Mouse (Mus musculus) liver, adult 2 months (tissue): ENCODE measurements around the gene Nav2. TPM values are rescaled to one million over a fixed set of nuclear protein-coding genes. Genes with fewer than 3 reads are reported as not detected.

Experiments
- DNase-seq: peaks from one replicate; pipeline ENCODE4 v3.0.0-alpha.2; 2011; ENCODE audit warnings: low read depth, low spot score; ENCODE audit errors: extremely low read depth
- H3K27ac ChIP-seq: fragments of 200-500 bp; replicated peaks from 2 replicates; pipeline ENCODE4 v1.5.1; 2012; ENCODE audit warnings: low read depth, mild to moderate bottlenecking, control low read depth, inconsistent platforms, low read length; ENCODE audit not compliant: insufficient read depth
- H3K27me3 ChIP-seq: fragments of 200-500 bp; 2 replicates; pipeline ENCODE4 v1.6.1; 2012; ENCODE audit warnings: mild to moderate bottlenecking, moderate library complexity, low read length, inconsistent platforms; ENCODE audit not compliant: control insufficient read depth, insufficient read depth
- H3K36me3 ChIP-seq: fragments of 200-500 bp; 2 replicates; pipeline ENCODE4 v1.6.1; 2012; ENCODE audit warnings: low read length, inconsistent platforms; ENCODE audit not compliant: control insufficient read depth, insufficient read depth
- H3K4me1 ChIP-seq: fragments of 200-500 bp; 2 replicates; pipeline ENCODE4 v1.6.1; 2011; ENCODE audit warnings: low read length; ENCODE audit not compliant: control insufficient read depth, insufficient read depth
- H3K4me3 ChIP-seq: fragments of 200-500 bp; 2 replicates; pipeline ENCODE4 v1.5.1; 2011; ENCODE audit warnings: low read depth, mild to moderate bottlenecking, control low read depth, low read length, moderate library complexity; ENCODE audit not compliant: insufficient read depth
- H3K79me2 ChIP-seq: fragments of 200-500 bp; 2 replicates; pipeline ENCODE4 v1.6.1; 2012; ENCODE audit warnings: inconsistent platforms, mild to moderate bottlenecking, low read length, moderate library complexity; ENCODE audit not compliant: control insufficient read depth, insufficient read depth
- H3K9ac ChIP-seq: fragments of 200-500 bp; 2 replicates; pipeline ENCODE4 v1.6.1; 2012; ENCODE audit warnings: low read depth, mild to moderate bottlenecking, control low read depth, inconsistent platforms, low read length
- CTCF ChIP-seq: fragments of 200-500 bp; IDR thresholded peaks from 2 replicates; pipeline ENCODE4 v1.5.1; 2011; ENCODE audit warnings: low read depth, low read length, control low read depth
- POLR2A ChIP-seq: fragments of 200-500 bp; IDR thresholded peaks from 2 replicates; pipeline ENCODE4 v1.6.1; 2011; ENCODE audit warnings: low read length, control low read depth; ENCODE audit not compliant: insufficient read depth; ENCODE audit errors: extremely low read depth
- WGBS: fragments of 180-500 bp; shearing (Covaris S2); methylation state at CpG from one replicate; pipeline ENCODE4 v1.1.7; 2018; 5-methylcytosine and 5-hydroxymethylcytosine counted together
- polyA plus RNA-seq: library from polyadenylated mRNA; depleted of rRNA; stranded (reverse); fragments of >200 nt; gene quantifications from 2 replicates; pipeline ENCODE4 v1.2.3, GENCODE M21; 2012
- total RNA-seq: library from RNA; depleted of rRNA; stranded (reverse); fragments of >200 nt; gene quantifications from 2 replicates; pipeline ENCODE4 v1.2.3, GENCODE M21; 2014

Nav2 gene
- total and polyA plus RNA-seq, 2 experiments, result 11.1 to 17.6 TPM

- Histone ChIP-seq H3K27me3 (no peaks in the 10 kb centered on the region), H3K9ac (no peak overlapping the region), H3K79me2 (no peaks in the 10 kb centered on the region), H3K4me3 (no peak overlapping the region), H3K4me1 (no peaks in the 10 kb centered on the region), H3K27ac (no peak overlapping the region), H3K36me3 (no peaks in the 10 kb centered on the region)
- 87% methylated on average over 1 of the region's 1 CpGs for WGBS
- TF ChIP-seq POLR2A (no peak), CTCF (no peak)
- no peak for DNase-seq
These were observed 411.5 kb downstream of the Nav2 start for GRCm38 (mm10) chr7:49319981-49320380.

- H3K27ac ChIP-seq, result no peak overlapping the region
- no peak for DNase-seq
These were observed 412.6 kb downstream of the Nav2 start for GRCm38 (mm10) chr7:49321124-49321531.

GRCm38 (mm10) chr7:49322179-49322578 lies 413.7 kb downstream of the Nav2 start:
- no peak overlapping the region for H3K27ac ChIP-seq
- no peak for DNase-seq
- 83% methylated on average over 2 of the region's 2 CpGs for WGBS
- no peak overlapping the region for H3K4me3 ChIP-seq
- H3K27me3 ChIP-seq, result no peaks in the 10 kb centered on the region
- TF ChIP-seq CTCF, result no peak
- TF ChIP-seq POLR2A, result no peak
- H3K36me3 ChIP-seq, result no peaks in the 10 kb centered on the region
- no peaks in the 10 kb centered on the region for H3K79me2 ChIP-seq
- H3K9ac ChIP-seq, result no peak overlapping the region
- no peaks in the 10 kb centered on the region for H3K4me1 ChIP-seq

More at GRCm38 (mm10) chr7:49321124-49321531, 412.6 kb downstream of the Nav2 start:
- H3K27me3 ChIP-seq, result no peaks in the 10 kb centered on the region
- no peak for TF ChIP-seq CTCF
- TF ChIP-seq POLR2A, result no peak
- 85% methylated on average over 8 of the region's 8 CpGs for WGBS
- no peak overlapping the region for H3K4me3 ChIP-seq
- H3K79me2 ChIP-seq, result no peaks in the 10 kb centered on the region
- H3K4me1 ChIP-seq, result no peaks in the 10 kb centered on the region
- H3K9ac ChIP-seq, result no peak overlapping the region
- H3K36me3 ChIP-seq, result no peaks in the 10 kb centered on the region

- H3K36me3 ChIP-seq, result no peaks in the 10 kb centered on the region
- no peak overlapping the region for H3K4me3 ChIP-seq
- no peaks in the 10 kb centered on the region for H3K27me3 ChIP-seq
- H3K79me2 ChIP-seq, result no peaks in the 10 kb centered on the region
- DNase-seq, result no peak
- TF ChIP-seq POLR2A (no peak), CTCF (peak; percentile 54)
- 96% methylated on average over 2 of the region's 2 CpGs for WGBS
- no peak overlapping the region for H3K27ac ChIP-seq
- no peaks in the 10 kb centered on the region for H3K4me1 ChIP-seq
- H3K9ac ChIP-seq, result no peak overlapping the region
These were observed 416.1 kb downstream of the Nav2 start for GRCm38 (mm10) chr7:49324575-49324974.

- Histone ChIP-seq H3K4me1 (no peaks in the 10 kb centered on the region), H3K4me3 (no peak overlapping the region), H3K79me2 (no peaks in the 10 kb centered on the region), H3K27me3 (no peaks in the 10 kb centered on the region), H3K36me3 (no peaks in the 10 kb centered on the region), H3K9ac (no peak overlapping the region), H3K27ac (no peak overlapping the region)
- no peak for TF ChIP-seq POLR2A
- TF ChIP-seq CTCF, result no peak
- WGBS, result 89% methylated on average over 5 of the region's 5 CpGs
- DNase-seq, result no peak
These were observed 417.7 kb downstream of the Nav2 start for GRCm38 (mm10) chr7:49326136-49326722.

- H3K4me3 ChIP-seq, result no peak overlapping the region
- TF ChIP-seq POLR2A, result no peak
- no peak for TF ChIP-seq CTCF
- no peaks in the 10 kb centered on the region for H3K4me1 ChIP-seq
- no peaks in the 10 kb centered on the region for H3K27me3 ChIP-seq
- H3K36me3 ChIP-seq, result no peaks in the 10 kb centered on the region
- no peak for DNase-seq
- no peak overlapping the region for H3K9ac ChIP-seq
- 78% methylated on average over 9 of the region's 9 CpGs for WGBS
- no peak overlapping the region for H3K27ac ChIP-seq
- no peaks in the 10 kb centered on the region for H3K79me2 ChIP-seq
These were observed 418.6 kb downstream of the Nav2 start for GRCm38 (mm10) chr7:49326967-49327742.
